Mouse (Mus musculus): ENCODE data around the gene Gm17027. TPM values are rescaled to one million over a fixed set of nuclear protein-coding genes. Genes with fewer than 3 reads are reported as not detected.
"Not testable (repeated sequence)": the region's sequence is repeated elsewhere in the genome, so short reads cannot be mapped to it uniquely, and the experiment has no call there.

Gm17027 gene
- not detected in 2 replicates for total RNA-seq (2014; rRNA removed)
- polyA plus RNA-seq (2015; fragmentation: Nextera tagmentation; extraction: Ambion mirVana) = not detected in 2 replicates

- H3K4me3 ChIP-seq (ENCODE audit: low read depth, low read length); H3K9me3 ChIP-seq (ENCODE audit: low read length); H3K27me3 ChIP-seq (ENCODE audit: insufficient read depth, low read length); ATAC-seq (ENCODE audit: low FRiP score); DNase-seq (ENCODE audit: low spot score); H3K36me3 ChIP-seq (ENCODE audit: insufficient read depth, low read length); H3K9ac ChIP-seq (replicated peaks; ENCODE audit: low read length, poor library complexity, severe bottlenecking); H3K4me2 ChIP-seq (ENCODE audit: low read depth, low read length, poor library complexity, severe bottlenecking); H3K4me1 ChIP-seq (ENCODE audit: insufficient read depth, low read length); H3K27ac ChIP-seq (ENCODE audit: low read depth, low read length): not testable (repeated sequence)
- 87% methylated on average over 1 of the region's 2 CpGs for WGBS
Measured at GRCm38 (mm10) chr14:42162522-42162921, at the start of gene Gm17027. Gene Gm17027 (minus strand): TSS chr14:42162622.

GRCm38 (mm10) chr14:42190691-42191090, 28.3 kb upstream of the Gm17027 start, which contains the start of gene Gm3573:
Gene Gm3573 (minus strand): TSS chr14:42190791.
- no CpG with 5 or more reads among the region's 1 CpGs for WGBS
- ATAC-seq (ENCODE audit: low FRiP score) = not testable (repeated sequence)

GRCm38 (mm10) chr14:42183936-42184335, 21.5 kb upstream of the Gm17027 start:
- not testable (repeated sequence) for DNase-seq (ENCODE audit: low spot score)
- WGBS = 85% methylated on average over 3 of the region's 3 CpGs

More at GRCm38 (mm10) chr14:42190691-42191090, 28.3 kb upstream of the Gm17027 start, which contains the start of gene Gm3573:
- not testable (repeated sequence) for H3K4me2 ChIP-seq (ENCODE audit: low read depth, low read length, poor library complexity, severe bottlenecking); H3K9me3 ChIP-seq (ENCODE audit: low read length); H3K27ac ChIP-seq (ENCODE audit: low read depth, low read length); H3K4me3 ChIP-seq (ENCODE audit: low read depth, low read length); H3K4me1 ChIP-seq (ENCODE audit: insufficient read depth, low read length); H3K36me3 ChIP-seq (ENCODE audit: insufficient read depth, low read length); H3K27me3 ChIP-seq (ENCODE audit: insufficient read depth, low read length); H3K9ac ChIP-seq (replicated peaks; ENCODE audit: low read length, poor library complexity, severe bottlenecking); DNase-seq (ENCODE audit: low spot score)

GRCm38 (mm10) chr14:42134571-42134970, 27.9 kb downstream of the Gm17027 start:
- not testable (repeated sequence) for H3K4me3 ChIP-seq (ENCODE audit: low read depth, low read length); H3K27me3 ChIP-seq (ENCODE audit: insufficient read depth, low read length); ATAC-seq (ENCODE audit: low FRiP score); H3K27ac ChIP-seq (ENCODE audit: low read depth, low read length); DNase-seq (ENCODE audit: low spot score); H3K9me3 ChIP-seq (ENCODE audit: low read length); H3K36me3 ChIP-seq (ENCODE audit: insufficient read depth, low read length); H3K4me1 ChIP-seq (ENCODE audit: insufficient read depth, low read length); H3K9ac ChIP-seq (replicated peaks; ENCODE audit: low read length, poor library complexity, severe bottlenecking); H3K4me2 ChIP-seq (ENCODE audit: low read depth, low read length, poor library complexity, severe bottlenecking)
- 87% methylated on average over 6 of the region's 8 CpGs for WGBS

More at GRCm38 (mm10) chr14:42183936-42184335, 21.5 kb upstream of the Gm17027 start:
- H3K36me3 ChIP-seq (ENCODE audit: insufficient read depth, low read length); H3K4me3 ChIP-seq (ENCODE audit: low read depth, low read length); H3K4me2 ChIP-seq (ENCODE audit: low read depth, low read length, poor library complexity, severe bottlenecking); H3K4me1 ChIP-seq (ENCODE audit: insufficient read depth, low read length); H3K9me3 ChIP-seq (ENCODE audit: low read length); ATAC-seq (ENCODE audit: low FRiP score); H3K27me3 ChIP-seq (ENCODE audit: insufficient read depth, low read length); H3K9ac ChIP-seq (replicated peaks; ENCODE audit: low read length, poor library complexity, severe bottlenecking); H3K27ac ChIP-seq (ENCODE audit: low read depth, low read length): not testable (repeated sequence)

- H3K9ac ChIP-seq (replicated peaks; ENCODE audit: low read length, poor library complexity, severe bottlenecking); H3K27ac ChIP-seq (ENCODE audit: low read depth, low read length); ATAC-seq (ENCODE audit: low FRiP score); H3K4me1 ChIP-seq (ENCODE audit: insufficient read depth, low read length); H3K36me3 ChIP-seq (ENCODE audit: insufficient read depth, low read length); H3K4me2 ChIP-seq (ENCODE audit: low read depth, low read length, poor library complexity, severe bottlenecking); DNase-seq (ENCODE audit: low spot score); H3K9me3 ChIP-seq (ENCODE audit: low read length); H3K27me3 ChIP-seq (ENCODE audit: insufficient read depth, low read length); H3K4me3 ChIP-seq (ENCODE audit: low read depth, low read length): not testable (repeated sequence)
- 63% methylated on average over 9 of the region's 14 CpGs for WGBS
Measured at GRCm38 (mm10) chr14:42133806-42134205, 28.6 kb downstream of the Gm17027 start.

- not testable (repeated sequence) for DNase-seq (ENCODE audit: low spot score); H3K27ac ChIP-seq (ENCODE audit: low read depth, low read length); H3K9me3 ChIP-seq (ENCODE audit: low read length); H3K4me1 ChIP-seq (ENCODE audit: insufficient read depth, low read length); H3K36me3 ChIP-seq (ENCODE audit: insufficient read depth, low read length); H3K4me3 ChIP-seq (ENCODE audit: low read depth, low read length); H3K27me3 ChIP-seq (ENCODE audit: insufficient read depth, low read length); H3K9ac ChIP-seq (replicated peaks; ENCODE audit: low read length, poor library complexity, severe bottlenecking); H3K4me2 ChIP-seq (ENCODE audit: low read depth, low read length, poor library complexity, severe bottlenecking); ATAC-seq (ENCODE audit: low FRiP score)
- no CpG with 5 or more reads among the region's 2 CpGs for WGBS
Measured at GRCm38 (mm10) chr14:42117269-42117668, 45.2 kb downstream of the Gm17027 start, which contains the start of gene Gm7951. Gene Gm7951 (minus strand): TSS chr14:42117369.

Other genes starting within 250 kb of the Gm17027 start
- gene 1700049E17Rik1, start 237.7 kb downstream of the Gm17027 start, total RNA-seq (2014; rRNA removed) = not detected in 2 replicates
- not detected in 2 replicates for gene 1700049E17Rik1, start 237.7 kb downstream of the Gm17027 start, polyA plus RNA-seq (2015; fragmentation: Nextera tagmentation; extraction: Ambion mirVana)
- gene 1700024B05Rik, start 218.6 kb downstream of the Gm17027 start, total RNA-seq (2014; rRNA removed) = not detected in 2 replicates
- gene 1700024B05Rik, start 218.6 kb downstream of the Gm17027 start, polyA plus RNA-seq (2015; fragmentation: Nextera tagmentation; extraction: Ambion mirVana) = not detected in 2 replicates
- gene Gm6401, start 194.7 kb downstream of the Gm17027 start, total RNA-seq (2014; rRNA removed) = not detected in 2 replicates
- not detected in 2 replicates for gene Gm6401, start 194.7 kb downstream of the Gm17027 start, polyA plus RNA-seq (2015; fragmentation: Nextera tagmentation; extraction: Ambion mirVana)
- not detected in 2 replicates for gene Gm3543, start 179.3 kb downstream of the Gm17027 start, total RNA-seq (2014; rRNA removed)
- gene Gm3543, start 179.3 kb downstream of the Gm17027 start, polyA plus RNA-seq (2015; fragmentation: Nextera tagmentation; extraction: Ambion mirVana) = not detected in 2 replicates
- gene Gm7951, start 45.3 kb downstream of the Gm17027 start, total RNA-seq (2014; rRNA removed) = not detected in 2 replicates
- gene Gm7951, start 45.3 kb downstream of the Gm17027 start, polyA plus RNA-seq (2015; fragmentation: Nextera tagmentation; extraction: Ambion mirVana) = 0.11 TPM in 1 of 2 replicates, not detected in the other
- not detected in 2 replicates for gene Gm3573, start 28.2 kb upstream of the Gm17027 start, total RNA-seq (2014; rRNA removed)
- not detected in 2 replicates for gene Gm3573, start 28.2 kb upstream of the Gm17027 start, polyA plus RNA-seq (2015; fragmentation: Nextera tagmentation; extraction: Ambion mirVana)
- not detected in 2 replicates for gene Gm17026, start 97.4 kb upstream of the Gm17027 start, total RNA-seq (2014; rRNA removed)
- gene Gm17026, start 97.4 kb upstream of the Gm17027 start, polyA plus RNA-seq (2015; fragmentation: Nextera tagmentation; extraction: Ambion mirVana) = not detected in 2 replicates
- not detected in 2 replicates for gene Gm9611, start 134.7 kb upstream of the Gm17027 start, total RNA-seq (2014; rRNA removed)
- gene Gm9611, start 134.7 kb upstream of the Gm17027 start, polyA plus RNA-seq (2015; fragmentation: Nextera tagmentation; extraction: Ambion mirVana) = not detected in 2 replicates
- not detected in 2 replicates for gene Gm7995, start 147.6 kb upstream of the Gm17027 start, total RNA-seq (2014; rRNA removed)
- gene Gm7995, start 147.6 kb upstream of the Gm17027 start, polyA plus RNA-seq (2015; fragmentation: Nextera tagmentation; extraction: Ambion mirVana) = not detected in 2 replicates